Mouse (Mus musculus) layer of hippocampus, postnatal 36 days (tissue): ENCODE measurements around the gene Krtap1-5. TPM values are rescaled to one million over a fixed set of nuclear protein-coding genes. Genes with fewer than 3 reads are reported as not detected.

ENCODE experiments used
- DNase-seq, 2 experiments: peaks; one replicate each; pipeline ENCODE4 v3.0.0; 2022
- total RNA-seq, 2 experiments: library from RNA; stranded (reverse); gene quantifications; 2 replicates each; pipeline ENCODE4 v1.2.3; 2021

The Krtap1-5 gene
- total RNA-seq, 2 experiments from 2014 or later = not detected

GRCm38 (mm10) chr11:99539721-99540120, 41.1 kb downstream of the Krtap1-5 start:
- peak; percentile 47 to 50 for DNase-seq

Other genes starting within 250 kb of the Krtap1-5 start
- not detected for gene Krt26, start 243.1 kb downstream of the Krtap1-5 start, total RNA-seq
- gene Krt27, start 229.9 kb downstream of the Krtap1-5 start, total RNA-seq = not detected
- under 1 TPM; 0.27 to 0.30 TPM for gene Krt28, start 206.1 kb downstream of the Krtap1-5 start, total RNA-seq
- 10 to 100 TPM; 15.3 to 17.5 TPM for gene Krt10, start 191.7 kb downstream of the Krtap1-5 start, total RNA-seq
- gene Krt12, start 158.8 kb downstream of the Krtap1-5 start, total RNA-seq = under 1 TPM; 0.61 to 0.97 TPM
- not detected for gene Krt20, start 142.9 kb downstream of the Krtap1-5 start, total RNA-seq
- not detected for gene Krt23, start 87.9 kb downstream of the Krtap1-5 start, total RNA-seq
- not detected for gene Krt39, start 59.7 kb downstream of the Krtap1-5 start, total RNA-seq
- gene Krt40, start 37.9 kb downstream of the Krtap1-5 start, total RNA-seq = not detected
- not detected for gene Krtap3-3, start 30.2 kb downstream of the Krtap1-5 start, total RNA-seq
- not detected for gene Krtap3-2, start 24.2 kb downstream of the Krtap1-5 start, total RNA-seq
- not detected for gene Gm11939, start 21.6 kb downstream of the Krtap1-5 start, total RNA-seq
- not detected for gene Krtap3-1, start 14.4 kb downstream of the Krtap1-5 start, total RNA-seq
- gene Krtap1-4, start 2.6 kb upstream of the Krtap1-5 start, total RNA-seq = not detected
- not detected for gene Krtap1-3, start 10.3 kb upstream of the Krtap1-5 start, total RNA-seq
- not detected for gene Krtap9-3, start 17.1 kb upstream of the Krtap1-5 start, total RNA-seq
- gene Gm11938, start 22.3 kb upstream of the Krtap1-5 start, total RNA-seq = not detected
- not detected for gene Gm11937, start 29.2 kb upstream of the Krtap1-5 start, total RNA-seq
- not detected for gene Krtap2-4, start 33.8 kb upstream of the Krtap1-5 start, total RNA-seq
- gene Gm11562, start 39.4 kb upstream of the Krtap1-5 start, total RNA-seq = not detected
- not detected for gene Krtap4-1, start 47.2 kb upstream of the Krtap1-5 start, total RNA-seq
- gene Krtap4-2, start 54.1 kb upstream of the Krtap1-5 start, total RNA-seq = not detected
- gene Krtap4-7, start 63.1 kb upstream of the Krtap1-5 start, total RNA-seq = not detected
- gene Gm11555, start 69.2 kb upstream of the Krtap1-5 start, total RNA-seq = not detected
- not detected for gene Gm11563, start 77.9 kb upstream of the Krtap1-5 start, total RNA-seq
- not detected for gene Krtap4-6, start 84.9 kb upstream of the Krtap1-5 start, total RNA-seq
- gene Gm14190, start 109.7 kb upstream of the Krtap1-5 start, total RNA-seq = not detected
- gene Gm14180, start 153.3 kb upstream of the Krtap1-5 start, total RNA-seq = not detected
- gene Gm11595, start 191.9 kb upstream of the Krtap1-5 start, total RNA-seq = not detected
- not detected for gene Krtap4-8, start 199.7 kb upstream of the Krtap1-5 start, total RNA-seq
- gene Krtap4-9, start 204.2 kb upstream of the Krtap1-5 start, total RNA-seq = not detected
- gene Gm11596, start 212.5 kb upstream of the Krtap1-5 start, total RNA-seq = not detected
- gene Gm11569, start 217.9 kb upstream of the Krtap1-5 start, total RNA-seq = not detected
- gene Gm11554, start 223.4 kb upstream of the Krtap1-5 start, total RNA-seq = not detected
- not detected for gene Krtap4-13, start 228.9 kb upstream of the Krtap1-5 start, total RNA-seq
- not detected for gene Gm11564, start 234.7 kb upstream of the Krtap1-5 start, total RNA-seq